Mouse (Mus musculus) heart, adult 2 months (tissue): ENCODE measurements around the gene Trio. TPM values are rescaled to one million over a fixed set of nuclear protein-coding genes. Genes with fewer than 3 reads are reported as not detected.

Experiments used
- DNase-seq, 2 experiments: peaks; one replicate each; pipeline ENCODE4 v3.0.0; 2021
- H3K27ac ChIP-seq: fragments of 200-600 bp; 2 replicates; pipeline ENCODE4 v1.8.1; 2022
- H3K27me3 ChIP-seq: fragments of 200-500 bp; 2 replicates; pipeline ENCODE4 v1.6.1; 2012; ENCODE audit warnings: mild to moderate bottlenecking, low read length, inconsistent platforms, mixed read lengths; ENCODE audit not compliant: control insufficient read depth, insufficient read depth
- H3K36me3 ChIP-seq: fragments of 200-500 bp; 2 replicates; pipeline ENCODE4 v1.6.1; 2012; ENCODE audit warnings: low read length, inconsistent platforms; ENCODE audit not compliant: control insufficient read depth, insufficient read depth
- H3K4me1 ChIP-seq: fragments of 200-500 bp; 2 replicates; pipeline ENCODE4 v1.6.1; 2011; ENCODE audit warnings: low read length; ENCODE audit not compliant: control insufficient read depth, insufficient read depth
- H3K4me3 ChIP-seq: fragments of 200-600 bp; 2 replicates; pipeline ENCODE4 v1.8.1; 2022
- H3K79me2 ChIP-seq: fragments of 200-500 bp; replicated peaks from 2 replicates; pipeline ENCODE4 v1.6.1; 2012; ENCODE audit warnings: mild to moderate bottlenecking, inconsistent platforms, low read length, moderate library complexity, mixed read lengths; ENCODE audit not compliant: control insufficient read depth, insufficient read depth
- H3K9ac ChIP-seq: fragments of 200-500 bp; 2 replicates; pipeline ENCODE4 v1.6.1; 2012; ENCODE audit warnings: low read depth, mild to moderate bottlenecking, control low read depth, inconsistent platforms, low read length, mixed read lengths
- CTCF ChIP-seq: fragments of 200-600 bp; IDR thresholded peaks from 2 replicates; pipeline ENCODE4 v1.8.1; 2022; ENCODE audit warnings: antibody characterized with exemption, mild to moderate bottlenecking, moderate library complexity
- EP300 ChIP-seq: fragments of 200-500 bp; IDR thresholded peaks from 2 replicates; pipeline ENCODE4 v1.6.1; 2011; ENCODE audit warnings: low read depth, low read length, control low read depth; ENCODE audit not compliant: insufficient read depth
- POLR2A ChIP-seq: fragments of 200-500 bp; IDR thresholded peaks from 2 replicates; pipeline ENCODE4 v1.6.1; 2011; ENCODE audit warnings: mild to moderate bottlenecking, low read depth, low read length, control low read depth; ENCODE audit not compliant: insufficient read depth
- WGBS: fragments of 180-500 bp; shearing (Covaris S2); methylation state at CpG from one replicate; pipeline ENCODE4 v1.1.7; 2018; 5-methylcytosine and 5-hydroxymethylcytosine counted together
- intact Hi-C: fragments of 180-260 bp; cut with DNase I; formaldehyde crosslinking; loops from one replicate; pipeline ENCODE4 v1.15.1; 2025
- polyA plus RNA-seq: library from polyadenylated mRNA; depleted of rRNA; stranded (reverse); fragments of >200 nt; gene quantifications from 2 replicates; pipeline ENCODE4 v1.2.3, GENCODE M21; 2012
- total RNA-seq, 2 experiments: library from RNA; stranded (reverse); gene quantifications; 2 replicates each; pipeline ENCODE4 v1.2.3; 2021

Gene Trio
- total and polyA plus RNA-seq, 3 experiments: 28.0 to 44.2 (median 33.8) TPM

- Histone ChIP-seq H3K27me3 (no peaks in the 10 kb centered on the region), H3K4me3 (peak overlapping the region; percentile 24; the same call in 1 of the 2 replicates), H3K9ac (peak overlapping the region; percentile 18), H3K79me2 (no peaks in the 10 kb centered on the region), H3K4me1 (peaks cover 49% of the 10 kb centered on the region), H3K36me3 (peaks cover 6% of the 10 kb centered on the region), H3K27ac (peak overlapping the region; percentile 73)
- DNase-seq: peak; percentile 59 to 69
- 17% methylated on average over 12 of the region's 12 CpGs for WGBS
- TF ChIP-seq EP300 (peak; percentile 64; the same call in 1 of the 2 replicates), POLR2A (peak; percentile 49), CTCF (peak; percentile 44)
- intact Hi-C loops: loop anchor here (2.0 kb wide), 1 partner anchor 17 kb away; no protein-coding TSS in a partner anchor
Measured at GRCm38 (mm10) chr15:27783541-27784125, 242.0 kb downstream of the Trio start.

GRCm38 (mm10) chr15:27783092-27783491, 242.6 kb downstream of the Trio start:
- no peak overlapping the region for H3K4me3 ChIP-seq
- intact Hi-C loops: loop anchor here (2.0 kb wide), 1 partner anchor 18 kb away; no protein-coding TSS in a partner anchor
- DNase-seq: no peak
- peak overlapping the region; percentile 73 for H3K27ac ChIP-seq
- H3K27me3 ChIP-seq: no peaks in the 10 kb centered on the region
- H3K36me3 ChIP-seq: peaks cover 8% of the 10 kb centered on the region
- TF ChIP-seq EP300: no peak
- TF ChIP-seq POLR2A: no peak
- no peak for TF ChIP-seq CTCF
- H3K79me2 ChIP-seq: no peaks in the 10 kb centered on the region
- peak overlapping the region; percentile 39 for H3K9ac ChIP-seq
- 34% methylated on average over 8 of the region's 8 CpGs for WGBS
- H3K4me1 ChIP-seq: peaks cover 48% of the 10 kb centered on the region

GRCm38 (mm10) chr15:27782383-27783036, 243.1 kb downstream of the Trio start:
- no peaks in the 10 kb centered on the region for H3K27me3 ChIP-seq
- H3K27ac ChIP-seq: peak overlapping the region; percentile 73
- intact Hi-C loops: loop anchor here (2.0 kb wide), 1 partner anchor 18 kb away; no protein-coding TSS in a partner anchor
- no peaks in the 10 kb centered on the region for H3K79me2 ChIP-seq
- TF ChIP-seq POLR2A (0 out of 2 replicates have a peak, but pooled peaks have one; percentile 40), CTCF (no peak), EP300 (peak; percentile 87)
- DNase-seq: peak; percentile 54 to 73
- H3K4me1 ChIP-seq: peaks cover 49% of the 10 kb centered on the region
- no peak overlapping the region for H3K9ac ChIP-seq
- 20% methylated on average over 15 of the region's 15 CpGs for WGBS
- H3K4me3 ChIP-seq: no peak overlapping the region; the same call in 1 of the 2 replicates
- H3K36me3 ChIP-seq: peaks cover 8% of the 10 kb centered on the region

- TF ChIP-seq CTCF (no peak), EP300 (no peak), POLR2A (no peak)
- H3K79me2 ChIP-seq: no peaks in the 10 kb centered on the region
- 67% methylated on average over 10 of the region's 10 CpGs for WGBS
- intact Hi-C loops: no loop called here
- no peak overlapping the region for H3K9ac ChIP-seq
- DNase-seq: no peak
- H3K4me1 ChIP-seq: peaks cover 37% of the 10 kb centered on the region
- no peak overlapping the region for H3K4me3 ChIP-seq
- no peaks in the 10 kb centered on the region for H3K27me3 ChIP-seq
- no peak overlapping the region for H3K27ac ChIP-seq
- peaks cover 7% of the 10 kb centered on the region for H3K36me3 ChIP-seq
Measured at GRCm38 (mm10) chr15:27779827-27780226, 245.8 kb downstream of the Trio start.

- intact Hi-C loops: no loop called here
- H3K79me2 ChIP-seq: no peaks in the 10 kb centered on the region
- H3K9ac ChIP-seq: no peak overlapping the region
- no peaks in the 10 kb centered on the region for H3K27me3 ChIP-seq
- peaks cover 34% of the 10 kb centered on the region for H3K4me1 ChIP-seq
- 51% methylated on average over 11 of the region's 11 CpGs for WGBS
- no peak overlapping the region for H3K27ac ChIP-seq
- peaks cover 6% of the 10 kb centered on the region for H3K36me3 ChIP-seq
- TF ChIP-seq EP300: no peak
- no peak for TF ChIP-seq POLR2A
- no peak for TF ChIP-seq CTCF
- no peak overlapping the region for H3K4me3 ChIP-seq
- DNase-seq: peak in 1 of 2 experiments; percentile 40
Measured at GRCm38 (mm10) chr15:27779398-27779797, 246.2 kb downstream of the Trio start.

- Histone ChIP-seq H3K79me2 (no peaks in the 10 kb centered on the region), H3K4me1 (peaks cover 24% of the 10 kb centered on the region), H3K27ac (peak overlapping the region; percentile 45), H3K9ac (no peak overlapping the region), H3K27me3 (no peaks in the 10 kb centered on the region), H3K4me3 (no peak overlapping the region), H3K36me3 (peaks cover 6% of the 10 kb centered on the region)
- WGBS: 36% methylated on average over 3 of the region's 3 CpGs
- TF ChIP-seq POLR2A (no peak), EP300 (no peak), CTCF (no peak)
- intact Hi-C loops: no loop called here
- no peak for DNase-seq
Measured at GRCm38 (mm10) chr15:27778256-27778655, 247.4 kb downstream of the Trio start.
